Comparison of ENCODE assay signal across 8 mouse cellular contexts in the genomic region with DNA sequence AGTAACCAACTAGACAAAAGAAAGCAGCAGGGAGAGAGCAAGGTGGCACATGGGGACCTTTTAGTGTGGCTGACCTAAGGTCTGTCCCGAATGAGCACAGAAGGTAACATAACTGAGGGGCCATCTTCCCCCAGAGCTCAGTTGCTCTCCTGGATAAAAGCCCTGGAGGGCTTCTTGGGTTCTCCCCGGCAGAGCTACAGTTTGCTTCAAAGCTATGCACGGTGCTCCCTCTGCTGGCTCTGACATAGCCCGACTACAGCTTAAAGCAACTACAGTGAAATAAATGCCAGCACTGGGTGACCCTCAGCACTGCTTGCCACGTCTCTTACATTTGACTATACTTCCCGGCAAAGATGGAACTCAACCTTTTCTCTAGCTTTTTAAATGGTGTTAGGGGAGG. TPM values are rescaled to one million over a fixed set of nuclear protein-coding genes. Genes with fewer than 3 reads are reported as not detected.
A peak's percentile ranks its signal among the peaks of the same experiment; 100 is the strongest.
DNase-seq lines count a peak whose midpoint lies in the region; ATAC-seq and TF ChIP-seq lines count a peak whose summit lies in the region.

No protein-coding gene starts in this region.

- no peak overlapping the region for H3K4me3 ChIP-seq in heart, postnatal 0 days (ENCODE audit: low read depth, low read length)
- no peak overlapping the region for H3K4me3 ChIP-seq in lung, embryonic 14.5 days (ENCODE audit: low read depth, low read length)

- H3K9me3 ChIP-seq in heart, postnatal 0 days (replicated peaks; ENCODE audit: control insufficient read depth, low read length): no peaks in the 10 kb centered on the region
- H3K9me3 ChIP-seq in lung, embryonic 14.5 days (ENCODE audit: low read depth, low read length): no peaks in the 10 kb centered on the region

- peak; percentile 78 for ATAC-seq in heart, postnatal 0 days (ENCODE audit: insufficient read depth, low read depth)
- peak; percentile 80; the same call in 1 of the 2 replicates for ATAC-seq in lung, embryonic 14.5 days (ENCODE audit: insufficient read depth)

- H3K9ac ChIP-seq in heart, postnatal 0 days (replicated peaks; ENCODE audit: low read depth, low read length): no peak overlapping the region
- no peak overlapping the region for H3K9ac ChIP-seq in lung, embryonic 14.5 days

- H3K4me2 ChIP-seq in heart, postnatal 0 days (ENCODE audit: low read depth, low read length): no peak overlapping the region
- no peak overlapping the region for H3K4me2 ChIP-seq in lung, embryonic 14.5 days

- H3K4me1 ChIP-seq in heart, postnatal 0 days (ENCODE audit: control insufficient read depth, insufficient read depth): no peaks in the 10 kb centered on the region
- H3K4me1 ChIP-seq in lung, embryonic 14.5 days (ENCODE audit: insufficient read depth): no peaks in the 10 kb centered on the region

- peak; percentile 28 for DNase-seq in CD4-positive helper T cell, adult 2 months (ENCODE audit: low read depth, low spot score)
- peak; percentile 15 for DNase-seq in T-cell, adult 2 months (ENCODE audit: low spot score)
- peak; percentile 86 for DNase-seq in embryo, embryonic 11 days
- peak; percentile 65 for DNase-seq in heart, postnatal 0 days (ENCODE audit: low spot score)
- peak; percentile 62 for DNase-seq in layer of hippocampus, adult 11-12 months (ENCODE audit: low spot score)
- DNase-seq in lung, embryonic 14.5 days: peak; percentile 91
- peak; percentile 84 for DNase-seq in retina, embryonic 14.5 days (ENCODE audit: low spot score)
- DNase-seq in MN1 (ENCODE audit: low spot score): no peak

- WGBS in heart, postnatal 0 days: 2% methylated on average over 6 of the region's 6 CpGs
- WGBS in lung, embryonic 14.5 days: 9% methylated on average over 6 of the region's 6 CpGs

- no peak for TF ChIP-seq EP300 in heart, postnatal 0 days (IDR thresholded peaks at IDR 0.05; ENCODE audit: low read depth)

- H3K27ac ChIP-seq in heart, postnatal 0 days (ENCODE audit: low read depth): no peak overlapping the region
- H3K27ac ChIP-seq in lung, embryonic 14.5 days (ENCODE audit: low read depth): no peak overlapping the region

- peak; percentile 76 for TF ChIP-seq CTCF in heart, postnatal 0 days (IDR thresholded peaks at IDR 0.05; ENCODE audit: low read depth)
- peak; percentile 77 for TF ChIP-seq CTCF in lung, embryonic 14.5 days (IDR thresholded peaks at IDR 0.05; ENCODE audit: low read depth)

- no peaks in the 10 kb centered on the region for H3K27me3 ChIP-seq in heart, postnatal 0 days (ENCODE audit: control insufficient read depth, insufficient read depth, low read length)
- no peaks in the 10 kb centered on the region for H3K27me3 ChIP-seq in lung, embryonic 14.5 days (ENCODE audit: insufficient read depth, low read length)

- H3K36me3 ChIP-seq in heart, postnatal 0 days (replicated peaks; ENCODE audit: control insufficient read depth, insufficient read depth, low read length): no peaks in the 10 kb centered on the region
- no peaks in the 10 kb centered on the region for H3K36me3 ChIP-seq in lung, embryonic 14.5 days (ENCODE audit: insufficient read depth)

RNA-seq across cellular contexts. Expression of gene Vamp9, which starts 6.0 kb away (rescaled TPM):
- total RNA-seq in heart, postnatal 0 days (2014; rRNA removed; ENCODE audit: low replicate concordance): not detected in 2 replicates
- 0.72 and 0.97 TPM in 2 replicates for polyA plus RNA-seq in heart, postnatal 0 days (2015; fragmentation: Nextera tagmentation; extraction: Ambion mirVana)
- polyA plus RNA-seq in lung, embryonic 14.5 days (2014; fragmentation: Nextera tagmentation; extraction: Ambion mirVana): 0.29 TPM in 1 of 2 replicates, not detected in the other
